Mouse (Mus musculus) liver, embryonic 14.5 days (tissue): ENCODE results near the gene 2210011C24Rik.

ENCODE experiments used
- CTCF ChIP-seq: IDR thresholded peaks from 2 replicates; pipeline ENCODE4 v1.5.1; 2016; ENCODE audit warnings: antibody characterized with exemption, low read depth, control low read depth
- EP300 ChIP-seq: IDR thresholded peaks from 2 replicates; pipeline ENCODE4 v1.6.1; 2016; ENCODE audit warnings: antibody characterized with exemption, low read depth

DNA sequence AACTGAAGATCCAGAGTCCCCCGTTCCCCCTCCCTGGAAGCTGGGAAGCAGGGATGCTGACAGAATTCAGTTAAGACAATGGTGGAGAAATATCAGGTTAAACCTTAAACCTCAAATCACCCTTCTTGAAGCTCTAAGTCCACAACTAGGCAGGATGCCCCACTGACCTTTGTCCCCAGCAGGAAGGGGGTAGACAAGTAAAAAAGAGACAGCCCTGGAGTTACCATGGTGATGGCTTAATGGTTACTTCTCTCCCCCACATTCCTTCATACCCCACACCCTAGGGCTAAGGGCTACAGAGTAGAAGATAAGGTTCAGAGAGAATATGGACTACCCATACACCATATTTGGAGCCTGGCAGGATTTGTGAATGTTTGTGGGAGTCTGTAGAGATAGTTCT lies 11.7 kb upstream of the 2210011C24Rik start:
- TF ChIP-seq EP300 (no peak), CTCF (no peak)
